Mouse (Mus musculus) c-Kit-positive CD71-positive TER-119-negative erythroid progenitor cells, embryonic 14.5 days (primary cell): Measurements from ENCODE around the gene Dupd1.
A peak's percentile ranks its signal among the peaks of the same experiment; 100 is the strongest.

ENCODE experiments used
- DNase-seq: peaks from one replicate; pipeline ENCODE4 v3.0.0-alpha.2; 2013; ENCODE audit warnings: low read depth

Gene Dupd1

GRCm38 (mm10) chr14:21714486-21714885 lies at the start of gene Dupd1:
TSS of gene Dupd1 (minus strand) at chr14:21714576.
- DNase-seq = no peak

GRCm38 (mm10) chr14:21763736-21764135 lies 49.4 kb upstream of the Dupd1 start:
- no peak for DNase-seq

DNA sequence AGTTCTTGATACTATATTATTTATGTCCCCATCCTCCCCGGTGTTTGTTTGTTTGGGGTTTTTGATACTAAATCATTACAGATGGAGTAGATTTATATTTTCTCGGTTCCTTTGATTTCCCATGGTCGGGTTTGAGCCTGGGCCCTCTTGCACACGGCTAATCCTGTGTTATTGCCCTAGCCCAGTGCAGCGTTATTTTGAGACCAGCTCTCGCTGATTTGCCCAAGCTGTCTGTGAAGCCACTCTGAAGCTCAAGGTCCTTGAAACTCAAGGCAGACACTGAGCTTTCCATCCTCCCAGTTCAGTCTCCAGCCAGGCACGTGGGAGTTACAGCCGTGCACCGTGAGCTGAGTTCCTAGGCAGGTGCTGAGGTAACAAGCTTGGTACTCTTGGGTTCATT lies 47.2 kb upstream of the Dupd1 start:
- no peak for DNase-seq

- no peak for DNase-seq
These were observed 39.0 kb upstream of the Dupd1 start for GRCm38 (mm10) chr14:21753367-21753766.

- no peak for DNase-seq
These were observed 38.0 kb upstream of the Dupd1 start for GRCm38 (mm10) chr14:21752411-21752810.

GRCm38 (mm10) chr14:21750881-21751542 lies 36.6 kb upstream of the Dupd1 start, which contains the start of gene Dusp13:
TSS of gene Dusp13 (minus strand) at chr14:21751181.
- DNase-seq = no peak

GRCm38 (mm10) chr14:21750008-21750880 lies 35.9 kb upstream of the Dupd1 start, which contains the start of gene Samd8:
TSS of gene Samd8 (plus strand) at chr14:21750531.
- peak; percentile 68 for DNase-seq

- DNase-seq = no peak
These were observed 33.9 kb upstream of the Dupd1 start for GRCm38 (mm10) chr14:21748142-21748870.

DNA sequence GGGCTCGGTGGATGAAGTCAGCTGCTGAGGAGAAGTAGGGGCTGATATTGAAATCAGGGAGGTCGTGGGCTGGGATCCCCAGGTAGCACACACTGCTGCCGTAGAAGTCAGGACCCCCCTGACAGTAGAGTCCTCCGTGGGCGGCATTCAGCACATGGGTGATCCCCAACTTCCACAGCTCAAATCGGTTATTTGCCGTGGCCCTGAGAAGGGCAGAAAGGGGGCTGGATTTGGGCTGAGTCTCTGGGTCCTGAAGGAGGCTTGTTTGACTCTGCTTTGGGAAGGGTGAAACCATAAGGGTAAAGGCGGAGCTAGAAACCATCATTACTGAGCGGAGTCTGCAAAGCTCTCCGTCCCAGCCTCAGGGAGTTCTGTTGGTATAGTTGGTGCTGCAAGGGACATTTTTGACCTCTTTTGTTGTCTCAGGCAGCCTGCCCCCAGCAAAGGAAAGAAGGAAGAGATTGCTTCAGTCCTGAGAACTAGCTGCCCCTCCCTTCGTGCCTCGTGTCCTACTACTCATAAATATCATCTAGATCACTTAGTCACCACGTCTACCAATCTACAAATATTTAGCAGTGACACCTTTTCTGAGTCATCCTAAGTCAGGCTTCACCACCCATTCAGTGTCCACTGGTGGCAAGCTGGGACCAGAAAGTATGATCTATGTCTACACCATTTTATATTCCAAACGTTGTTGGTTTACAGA lies 33.2 kb upstream of the Dupd1 start:
- no peak for DNase-seq

DNA sequence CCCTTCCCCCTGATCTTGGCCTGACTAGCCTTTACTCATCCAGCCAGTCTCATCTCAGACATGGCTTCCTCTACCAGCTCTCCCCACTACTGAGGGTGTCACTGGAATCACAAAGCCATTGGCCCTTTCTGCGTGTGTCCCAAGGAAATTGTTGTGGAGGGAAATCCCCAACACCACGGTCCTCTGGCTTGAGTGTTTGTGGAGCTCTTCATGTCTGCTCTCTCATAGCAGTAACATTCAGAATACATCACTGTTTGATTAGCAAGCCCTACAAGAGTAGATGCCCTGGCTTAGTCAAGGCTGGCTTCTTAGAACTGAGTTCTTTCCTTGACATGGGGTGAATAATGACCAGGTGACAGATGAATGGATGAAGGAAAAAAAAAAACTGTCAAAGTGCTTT lies 32.5 kb upstream of the Dupd1 start:
- DNase-seq = no peak

DNA sequence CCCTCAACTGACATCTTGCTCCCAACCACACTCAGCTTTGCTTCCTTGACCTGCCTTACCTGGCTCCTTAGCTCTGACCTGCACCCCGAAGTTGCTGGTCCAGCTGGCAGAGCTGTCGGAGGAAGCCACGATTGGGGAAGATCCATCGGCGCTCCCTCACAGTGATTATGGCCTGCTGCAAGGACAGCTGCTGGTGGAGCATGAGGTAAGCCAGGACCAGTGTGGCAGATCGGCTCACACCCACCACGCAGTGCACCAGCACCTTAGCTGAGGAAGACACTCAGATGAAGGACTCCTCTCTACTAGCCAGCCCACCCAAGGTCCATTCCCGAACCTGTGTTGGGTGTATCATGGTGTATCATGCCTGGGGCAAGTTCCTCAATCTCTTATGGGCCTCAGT lies 31.9 kb upstream of the Dupd1 start:
- no peak for DNase-seq

DNA sequence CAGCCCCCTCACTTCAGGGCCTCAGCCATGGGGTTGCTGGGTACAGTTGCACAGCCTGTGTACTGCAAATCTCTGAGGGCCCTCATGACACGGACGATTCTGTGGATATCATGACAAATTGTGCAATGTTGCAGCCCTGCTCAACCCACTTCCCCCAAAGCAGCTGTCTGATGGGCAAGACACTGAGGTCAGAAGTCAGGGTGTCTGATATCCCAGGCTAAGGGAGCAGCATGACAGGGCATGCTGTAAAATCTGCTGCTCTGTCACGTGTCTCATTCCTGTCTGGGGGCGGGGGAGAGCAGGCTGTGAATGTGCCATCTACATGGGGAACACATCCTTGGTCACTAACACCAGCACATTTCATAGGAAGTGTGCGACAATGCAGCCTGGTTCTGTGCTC lies 30.8 kb upstream of the Dupd1 start:
- DNase-seq = no peak

DNA sequence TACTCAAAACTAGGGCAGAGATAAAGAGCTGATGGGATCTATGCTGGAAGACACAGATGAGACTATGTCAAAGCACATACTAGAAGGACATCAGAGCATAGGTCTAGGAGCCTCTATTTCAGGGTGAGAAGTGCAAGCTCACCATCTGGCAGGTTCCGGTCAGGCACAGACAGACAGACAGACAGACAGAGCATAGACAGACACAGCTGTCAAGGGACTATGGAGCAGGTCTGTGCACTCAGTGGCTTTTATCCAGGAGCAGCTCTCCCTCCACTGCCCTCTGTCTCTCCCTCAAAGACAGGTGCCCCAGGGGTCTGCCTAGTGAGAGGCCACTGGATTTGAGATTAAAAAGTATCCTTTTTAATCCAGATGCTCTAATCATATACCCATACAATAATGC lies 29.8 kb upstream of the Dupd1 start:
- DNase-seq = no peak

DNA sequence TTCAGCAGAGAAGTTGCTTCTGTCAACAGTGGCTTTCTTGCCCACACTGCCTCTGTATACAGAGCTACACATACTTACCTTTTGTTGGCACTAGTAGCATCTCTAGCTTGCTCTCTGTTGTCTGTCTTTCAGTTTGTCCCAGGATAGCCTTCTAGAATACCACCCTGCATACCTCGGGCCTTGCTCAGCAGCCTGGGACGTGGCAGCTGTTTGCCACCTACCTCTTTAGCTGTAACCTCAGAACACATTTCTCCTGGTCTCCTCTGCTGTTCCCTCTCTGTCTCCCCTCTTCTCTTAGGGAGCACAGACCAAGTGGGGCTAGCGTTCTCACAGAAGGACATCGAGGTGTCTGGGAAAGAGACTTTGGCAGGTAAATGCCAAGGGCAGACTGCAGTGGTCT lies 28.1 kb upstream of the Dupd1 start:
- DNase-seq = no peak

DNA sequence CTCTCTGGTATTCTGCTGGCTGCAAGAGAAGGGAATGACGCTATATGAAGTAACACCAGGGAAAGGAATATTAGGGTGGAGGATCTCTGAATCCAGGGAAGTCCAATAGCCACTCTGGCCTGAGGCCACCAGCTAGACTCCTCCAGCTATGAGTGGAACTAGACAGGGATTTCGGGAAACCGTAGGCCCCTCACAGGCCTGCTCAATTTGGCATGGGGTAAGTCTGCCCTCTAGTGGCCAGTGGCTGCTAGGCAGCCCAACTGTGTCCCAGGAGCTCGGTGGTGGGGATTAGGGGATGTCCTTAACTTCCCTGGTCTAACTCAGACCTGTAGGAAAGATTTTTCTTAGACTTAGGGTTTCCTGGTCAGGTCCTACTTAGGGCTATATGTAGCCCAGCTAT lies 27.4 kb upstream of the Dupd1 start:
- DNase-seq = peak; percentile 55

- DNase-seq = no peak
These were observed 26.9 kb upstream of the Dupd1 start for GRCm38 (mm10) chr14:21741314-21741713.

DNA sequence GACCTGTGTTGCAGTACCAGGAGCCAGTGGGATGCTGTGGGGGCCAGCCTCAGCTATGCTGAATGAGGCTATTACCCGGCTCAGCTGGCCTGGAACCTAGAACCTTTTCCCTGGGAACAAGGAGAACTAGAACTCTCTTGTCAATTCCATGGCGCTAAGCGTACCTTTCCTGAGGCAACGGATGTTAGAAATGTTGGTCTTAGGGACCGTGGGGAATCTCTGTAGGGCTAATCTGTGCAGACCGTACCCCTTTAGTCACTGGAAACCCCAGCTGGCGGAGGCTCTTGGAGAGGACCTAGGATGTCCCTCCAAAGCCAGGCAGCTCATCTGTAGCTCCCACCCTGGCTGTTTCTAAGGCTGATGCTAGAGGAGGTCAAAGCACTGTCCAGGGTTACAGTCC lies 26.0 kb upstream of the Dupd1 start:
- no peak for DNase-seq

- no peak for DNase-seq
These were observed 18.9 kb upstream of the Dupd1 start for GRCm38 (mm10) chr14:21733131-21733905.

GRCm38 (mm10) chr14:21729936-21730335 lies 15.6 kb upstream of the Dupd1 start:
- no peak for DNase-seq

GRCm38 (mm10) chr14:21729031-21729732 lies 14.8 kb upstream of the Dupd1 start:
- DNase-seq = no peak
